Comparison of ENCODE assay signal across 8 mouse cellular contexts in genomic region chr15:79063160-79063740, GRCm38 (mm10). TPM values are rescaled to one million over a fixed set of nuclear protein-coding genes. Genes with fewer than 3 reads are reported as not detected.
DNase-seq lines count a peak whose midpoint lies in the region; ATAC-seq and TF ChIP-seq lines count a peak whose summit lies in the region.

No protein-coding gene starts in this region.

- H3K9ac ChIP-seq in embryonic facial prominence, embryonic 12.5 days = no peak overlapping the region
- peak overlapping the region; percentile 61 for H3K9ac ChIP-seq in kidney, embryonic 16.5 days (replicated peaks; ENCODE audit: low read length)
- H3K9ac ChIP-seq in neural tube, embryonic 12.5 days = no peak overlapping the region

- no peak for DNase-seq in layer of hippocampus, adult 2 months (ENCODE audit: low spot score in 2 of 2)
- no peak for DNase-seq in layer of hippocampus, adult 9-11 months
- DNase-seq in layer of hippocampus, postnatal 14 days (ENCODE audit: low spot score in 2 of 2) = no peak
- no peak for DNase-seq in thymus, postnatal 14 days
- no peak for DNase-seq in cerebellum, adult 18-20 months

- 9% methylated on average over 14 of the region's 14 CpGs for WGBS in embryonic facial prominence, embryonic 12.5 days
- WGBS in kidney, embryonic 16.5 days = 7% methylated on average over 14 of the region's 14 CpGs
- 10% methylated on average over 14 of the region's 14 CpGs for WGBS in neural tube, embryonic 12.5 days

- H3K4me1 ChIP-seq in embryonic facial prominence, embryonic 12.5 days = peaks cover 19% of the 10 kb centered on the region
- peaks cover 16% of the 10 kb centered on the region for H3K4me1 ChIP-seq in kidney, embryonic 16.5 days (ENCODE audit: insufficient read depth, low read length)
- peaks cover 18% of the 10 kb centered on the region for H3K4me1 ChIP-seq in neural tube, embryonic 12.5 days

- H3K27ac ChIP-seq in layer of hippocampus, adult 2 months = peak overlapping the region; percentile 49; the same call in 1 of the 2 replicates
- no peak overlapping the region for H3K27ac ChIP-seq in embryonic facial prominence, embryonic 12.5 days
- H3K27ac ChIP-seq in kidney, embryonic 16.5 days (ENCODE audit: low read length) = peak overlapping the region; percentile 71
- H3K27ac ChIP-seq in neural tube, embryonic 12.5 days = no peak overlapping the region

- no peaks in the 10 kb centered on the region for H3K27me3 ChIP-seq in embryonic facial prominence, embryonic 12.5 days
- H3K27me3 ChIP-seq in kidney, embryonic 16.5 days (ENCODE audit: insufficient read depth, low read length) = no peaks in the 10 kb centered on the region
- H3K27me3 ChIP-seq in neural tube, embryonic 12.5 days (replicated peaks) = no peaks in the 10 kb centered on the region

- peaks cover 25% of the 10 kb centered on the region for H3K36me3 ChIP-seq in embryonic facial prominence, embryonic 12.5 days
- peaks cover 27% of the 10 kb centered on the region for H3K36me3 ChIP-seq in kidney, embryonic 16.5 days (ENCODE audit: insufficient read depth, low read length)
- peaks cover 28% of the 10 kb centered on the region for H3K36me3 ChIP-seq in neural tube, embryonic 12.5 days

- ATAC-seq in embryonic facial prominence, embryonic 12.5 days (ENCODE audit: insufficient number of reproducible peaks, insufficient read depth, low FRiP score, low TSS enrichment) = no peak
- ATAC-seq in kidney, embryonic 16.5 days (ENCODE audit: low FRiP score, low TSS enrichment) = no peak
- ATAC-seq in neural tube, embryonic 12.5 days (ENCODE audit: low FRiP score, low read depth) = no peak

- no peak for TF ChIP-seq CTCF in layer of hippocampus, adult 2 months (conservative IDR thresholded peaks at IDR 0.05)

- peak overlapping the region; percentile 46 for H3K4me3 ChIP-seq in layer of hippocampus, adult 2 months
- H3K4me3 ChIP-seq in embryonic facial prominence, embryonic 12.5 days = peak overlapping the region; percentile 93
- H3K4me3 ChIP-seq in kidney, embryonic 16.5 days (ENCODE audit: low read length) = peak overlapping the region; percentile 42
- H3K4me3 ChIP-seq in neural tube, embryonic 12.5 days = peak overlapping the region; percentile 31; the same call in 1 of the 2 replicates

- H3K9me3 ChIP-seq in embryonic facial prominence, embryonic 12.5 days = no peaks in the 10 kb centered on the region
- no peaks in the 10 kb centered on the region for H3K9me3 ChIP-seq in kidney, embryonic 16.5 days (ENCODE audit: low read length)
- H3K9me3 ChIP-seq in neural tube, embryonic 12.5 days = no peaks in the 10 kb centered on the region

- H3K4me2 ChIP-seq in embryonic facial prominence, embryonic 12.5 days (replicated peaks) = peak overlapping the region; percentile 49
- H3K4me2 ChIP-seq in kidney, embryonic 16.5 days (replicated peaks; ENCODE audit: low read depth, low read length) = peak overlapping the region; percentile 67
- peak overlapping the region; percentile 66 for H3K4me2 ChIP-seq in neural tube, embryonic 12.5 days (replicated peaks)

RNA-seq across cellular contexts. Expression of gene Ankrd54, which starts 0.6 kb away (rescaled TPM):
- total RNA-seq in layer of hippocampus, adult 2 months (2021) = 10 to 100 TPM; 17.4 to 19.5 TPM
- polyA plus RNA-seq in embryonic facial prominence, embryonic 12.5 days (2016; fragmentation: Nextera tagmentation; extraction: Ambion mirVana) = 55.9 and 65.5 TPM in 2 replicates
- polyA plus RNA-seq in kidney, embryonic 16.5 days (2015; fragmentation: Nextera tagmentation; extraction: Ambion mirVana) = 51.7 and 52.5 TPM in 2 replicates
- 62.5 and 64.2 TPM in 2 replicates for polyA plus RNA-seq in neural tube, embryonic 12.5 days (2016; fragmentation: Nextera tagmentation; extraction: Ambion mirVana)
- 10 to 100 TPM; 18.9 to 19.0 TPM for total RNA-seq in layer of hippocampus, postnatal 14 days (2021)

RNA-seq across cellular contexts. Expression of gene Eif3l, which starts 11.7 kb away (rescaled TPM):
- 10 to 100 TPM; 68.9 to 69.5 TPM for total RNA-seq in layer of hippocampus, adult 2 months (2021)
- polyA plus RNA-seq in embryonic facial prominence, embryonic 12.5 days (2016; fragmentation: Nextera tagmentation; extraction: Ambion mirVana) = 229 and 235 TPM in 2 replicates
- 254 and 260 TPM in 2 replicates for polyA plus RNA-seq in kidney, embryonic 16.5 days (2015; fragmentation: Nextera tagmentation; extraction: Ambion mirVana)
- polyA plus RNA-seq in neural tube, embryonic 12.5 days (2016; fragmentation: Nextera tagmentation; extraction: Ambion mirVana) = 197 and 205 TPM in 2 replicates
- 10 to 100 TPM; 82.2 to 83.1 TPM for total RNA-seq in layer of hippocampus, postnatal 14 days (2021)

RNA-seq across cellular contexts. Expression of gene Galr3, which starts 21.6 kb away (rescaled TPM):
- total RNA-seq in layer of hippocampus, adult 2 months (2021) = under 1 TPM in 1 of 2 experiments, not detected in 1; 0.39 TPM
- not detected in 2 replicates for polyA plus RNA-seq in embryonic facial prominence, embryonic 12.5 days (2016; fragmentation: Nextera tagmentation; extraction: Ambion mirVana)
- polyA plus RNA-seq in kidney, embryonic 16.5 days (2015; fragmentation: Nextera tagmentation; extraction: Ambion mirVana) = not detected in 2 replicates
- not detected in 2 replicates for polyA plus RNA-seq in neural tube, embryonic 12.5 days (2016; fragmentation: Nextera tagmentation; extraction: Ambion mirVana)
- total RNA-seq in layer of hippocampus, postnatal 14 days (2021) = under 1 TPM in 1 of 2 experiments, not detected in 1; 0.72 TPM

RNA-seq across cellular contexts. Expression of gene H1f0, which starts 35.0 kb away (rescaled TPM):
- 10 to 100 TPM; 86.3 to 89.0 TPM for total RNA-seq in layer of hippocampus, adult 2 months (2021)
- polyA plus RNA-seq in embryonic facial prominence, embryonic 12.5 days (2016; fragmentation: Nextera tagmentation; extraction: Ambion mirVana) = 513 and 519 TPM in 2 replicates
- 521 and 528 TPM in 2 replicates for polyA plus RNA-seq in kidney, embryonic 16.5 days (2015; fragmentation: Nextera tagmentation; extraction: Ambion mirVana)
- 487 and 528 TPM in 2 replicates for polyA plus RNA-seq in neural tube, embryonic 12.5 days (2016; fragmentation: Nextera tagmentation; extraction: Ambion mirVana)
- 10 to 100 TPM; 88.8 to 94.3 TPM for total RNA-seq in layer of hippocampus, postnatal 14 days (2021)

RNA-seq across cellular contexts. Expression of gene Micall1, which starts 45.4 kb away (rescaled TPM):
- 10 to 100 TPM; 31.4 to 35.3 TPM for total RNA-seq in layer of hippocampus, adult 2 months (2021)
- polyA plus RNA-seq in embryonic facial prominence, embryonic 12.5 days (2016; fragmentation: Nextera tagmentation; extraction: Ambion mirVana) = 12.0 and 12.6 TPM in 2 replicates
- polyA plus RNA-seq in kidney, embryonic 16.5 days (2015; fragmentation: Nextera tagmentation; extraction: Ambion mirVana) = 8.5 and 8.9 TPM in 2 replicates
- polyA plus RNA-seq in neural tube, embryonic 12.5 days (2016; fragmentation: Nextera tagmentation; extraction: Ambion mirVana) = 12.0 and 12.5 TPM in 2 replicates
- total RNA-seq in layer of hippocampus, postnatal 14 days (2021) = 10 to 100 TPM; 36.5 to 39.3 TPM

Comparison
In these comparisons a context has a peak if more than half of its experiments do, and no peak if none do; other contexts are left out.
1. H3K27ac ChIP-seq: peak in layer of hippocampus, adult 2 months (single experiment) and kidney, embryonic 16.5 days (single experiment); none in embryonic facial prominence, embryonic 12.5 days (single experiment) and neural tube, embryonic 12.5 days (single experiment).
2. H3K4me3 ChIP-seq: peak in every context shown above with its lines; median percentile 93 in embryonic facial prominence, embryonic 12.5 days; 46 in layer of hippocampus, adult 2 months; 42 in kidney, embryonic 16.5 days; 31 in neural tube, embryonic 12.5 days.
3. Peak in every context shown above with its lines, with median percentiles within 50 percentile points of each other: H3K4me2 ChIP-seq.